Mouse (Mus musculus) heart, embryonic 15.5 days (tissue): ENCODE measurements around the gene Eme2. TPM values are rescaled to one million over a fixed set of nuclear protein-coding genes. Genes with fewer than 3 reads are reported as not detected.

Experiments used
- ATAC-seq: fragments of 200-750 bp; cut with Nextera tagmentation; replicated peaks from 2 replicates; pipeline ENCODE4 v1.8.0; 2017; ENCODE audit warnings: low read depth, moderate TSS enrichment; ENCODE audit not compliant: insufficient number of reproducible peaks, insufficient read depth, low FRiP score
- H3K27ac ChIP-seq: fragments of 300-500 bp; sonication (generic); 2 replicates; pipeline ENCODE4 v1.5.1; 2015; ENCODE audit warnings: mild to moderate bottlenecking, inconsistent platforms
- H3K27me3 ChIP-seq: fragments of 300-500 bp; sonication (generic); 2 replicates; pipeline ENCODE4 v1.6.1; 2015; ENCODE audit warnings: inconsistent platforms
- H3K36me3 ChIP-seq: fragments of 300-500 bp; sonication (generic); 2 replicates; pipeline ENCODE4 v1.6.1; 2015; ENCODE audit warnings: mild to moderate bottlenecking, inconsistent platforms
- H3K4me1 ChIP-seq: fragments of 300-500 bp; sonication (generic); replicated peaks from 2 replicates; pipeline ENCODE4 v1.6.1; 2015; ENCODE audit warnings: inconsistent platforms
- H3K4me2 ChIP-seq: fragments of 300-500 bp; sonication (generic); 2 replicates; pipeline ENCODE4 v1.6.1; 2015; ENCODE audit warnings: inconsistent platforms, mild to moderate bottlenecking, moderate library complexity
- H3K4me3 ChIP-seq: fragments of 300-500 bp; sonication (generic); 2 replicates; pipeline ENCODE4 v1.5.1; 2015; ENCODE audit warnings: mild to moderate bottlenecking, inconsistent platforms
- H3K9ac ChIP-seq: fragments of 300-500 bp; sonication (generic); 2 replicates; pipeline ENCODE4 v1.6.1; 2015; ENCODE audit warnings: mild to moderate bottlenecking, inconsistent platforms
- H3K9me3 ChIP-seq: fragments of 300-500 bp; sonication (generic); replicated peaks from 2 replicates; pipeline ENCODE4 v1.6.1; 2016; ENCODE audit warnings: inconsistent platforms
- WGBS: fragments of 180-500 bp; shearing (Covaris S2); methylation state at CpG from one replicate; pipeline ENCODE4 v1.1.7; 2015; ENCODE audit warnings: mixed read lengths; 5-methylcytosine and 5-hydroxymethylcytosine counted together
- polyA plus RNA-seq: library from polyadenylated mRNA; unstranded; fragments of >200 nt; fragmentation: Nextera tagmentation; extraction: Ambion mirVana; gene quantifications from 2 replicates; pipeline ENCODE4 v1.2.1, GENCODE M21; 2015

Eme2 gene
- polyA plus RNA-seq, 1 experiment from 2014 or later = 16.6 TPM

DNA sequence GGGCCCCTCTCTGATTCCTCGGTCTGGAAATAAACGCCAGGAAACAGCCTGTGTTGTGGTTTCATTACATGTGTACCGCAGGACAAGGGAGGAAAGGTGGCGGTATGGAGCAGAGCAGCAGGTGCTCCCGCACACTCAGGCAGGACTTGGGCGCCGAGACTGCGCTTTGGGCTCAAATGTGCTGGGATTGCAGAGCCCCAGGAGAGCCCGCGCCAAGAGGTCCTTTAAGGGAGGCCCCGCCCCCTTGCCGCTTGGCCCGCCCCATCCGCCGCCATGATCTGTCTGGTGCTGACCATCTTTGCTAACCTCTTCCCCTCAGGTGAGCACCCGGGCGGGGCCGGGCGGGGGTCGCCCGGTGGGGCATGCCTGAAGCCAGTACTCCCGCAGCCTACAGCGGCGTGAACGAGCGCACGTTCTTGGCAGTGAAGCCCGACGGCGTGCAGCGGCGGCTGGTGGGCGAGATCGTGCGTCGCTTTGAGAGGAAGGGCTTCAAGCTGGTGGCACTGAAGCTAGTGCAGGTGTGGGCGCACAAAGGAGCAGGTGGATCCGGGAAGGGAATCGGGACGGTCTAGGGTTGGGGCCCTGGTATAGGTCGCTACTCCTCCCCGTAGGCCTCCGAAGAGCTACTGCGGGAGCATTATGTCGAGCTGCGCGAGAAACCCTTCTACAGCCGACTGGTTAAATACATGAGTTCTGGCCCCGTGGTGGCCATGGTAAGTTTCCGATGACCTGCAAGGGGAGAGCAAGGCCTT is 1.5 kb upstream of the Eme2 start, which contains the start of gene Nme3:
TSS of gene Nme3 (plus strand) at position 260 of the 752 bp plus-strand sequence.
- peak within 1 kb of the TSS; percentile 94 for H3K4me2 ChIP-seq
- peaks cover 47% of the 10 kb centered on the region for H3K4me1 ChIP-seq
- peak within 1 kb of the TSS; percentile 91 for H3K27ac ChIP-seq
- H3K4me3 ChIP-seq = peak within 1 kb of the TSS; percentile 81
- WGBS = 2% methylated on average over 49 of the region's 50 CpGs
- H3K9ac ChIP-seq = peak within 1 kb of the TSS; percentile 91
- peak; percentile 44 for ATAC-seq
- H3K36me3 ChIP-seq = peaks cover 60% of the 10 kb centered on the region
- H3K9me3 ChIP-seq = no peaks in the 10 kb centered on the region
- H3K27me3 ChIP-seq = no peaks in the 10 kb centered on the region

DNA sequence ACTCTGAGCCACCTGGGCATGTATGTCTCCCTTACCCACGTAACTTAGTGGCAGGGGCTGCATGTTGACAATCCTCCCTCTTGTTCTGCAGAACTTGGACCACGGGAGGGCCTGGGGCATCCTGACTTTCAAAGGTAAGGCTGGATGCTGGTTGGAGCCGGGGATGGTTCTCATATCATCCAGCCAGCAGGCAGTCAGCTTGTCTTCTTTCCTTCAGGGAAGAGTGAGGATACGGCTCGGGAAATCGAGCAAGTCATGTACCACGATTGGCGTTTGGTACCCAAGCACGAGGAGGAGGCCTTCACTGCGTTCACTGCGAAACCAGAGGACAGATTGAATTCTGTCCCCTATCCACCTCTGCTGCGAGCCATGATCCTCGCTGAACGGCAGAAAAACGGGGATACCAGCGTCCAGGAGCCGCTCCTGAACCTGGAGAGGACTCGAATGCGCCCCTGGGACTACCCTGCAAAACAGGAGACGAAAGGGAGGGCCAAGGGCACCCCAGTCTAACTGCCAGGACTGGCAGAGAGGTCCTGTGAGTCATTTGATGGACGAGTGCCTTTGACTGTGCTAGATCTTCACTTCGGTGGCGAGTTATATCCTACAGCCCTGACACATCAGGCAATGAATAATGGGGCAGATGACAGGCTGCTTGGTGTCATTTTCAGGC is 819 bp upstream of the Eme2 start:
- Histone ChIP-seq H3K36me3 (peaks cover 60% of the 10 kb centered on the region), H3K4me2 (peak overlapping the region; percentile 94), H3K27me3 (no peaks in the 10 kb centered on the region), H3K4me1 (peaks cover 47% of the 10 kb centered on the region), H3K9ac (peak overlapping the region; percentile 91), H3K9me3 (no peaks in the 10 kb centered on the region), H3K27ac (peak overlapping the region; percentile 91), H3K4me3 (peak overlapping the region; percentile 81)
- no peak for ATAC-seq
- 12% methylated on average over 23 of the region's 23 CpGs for WGBS

DNA sequence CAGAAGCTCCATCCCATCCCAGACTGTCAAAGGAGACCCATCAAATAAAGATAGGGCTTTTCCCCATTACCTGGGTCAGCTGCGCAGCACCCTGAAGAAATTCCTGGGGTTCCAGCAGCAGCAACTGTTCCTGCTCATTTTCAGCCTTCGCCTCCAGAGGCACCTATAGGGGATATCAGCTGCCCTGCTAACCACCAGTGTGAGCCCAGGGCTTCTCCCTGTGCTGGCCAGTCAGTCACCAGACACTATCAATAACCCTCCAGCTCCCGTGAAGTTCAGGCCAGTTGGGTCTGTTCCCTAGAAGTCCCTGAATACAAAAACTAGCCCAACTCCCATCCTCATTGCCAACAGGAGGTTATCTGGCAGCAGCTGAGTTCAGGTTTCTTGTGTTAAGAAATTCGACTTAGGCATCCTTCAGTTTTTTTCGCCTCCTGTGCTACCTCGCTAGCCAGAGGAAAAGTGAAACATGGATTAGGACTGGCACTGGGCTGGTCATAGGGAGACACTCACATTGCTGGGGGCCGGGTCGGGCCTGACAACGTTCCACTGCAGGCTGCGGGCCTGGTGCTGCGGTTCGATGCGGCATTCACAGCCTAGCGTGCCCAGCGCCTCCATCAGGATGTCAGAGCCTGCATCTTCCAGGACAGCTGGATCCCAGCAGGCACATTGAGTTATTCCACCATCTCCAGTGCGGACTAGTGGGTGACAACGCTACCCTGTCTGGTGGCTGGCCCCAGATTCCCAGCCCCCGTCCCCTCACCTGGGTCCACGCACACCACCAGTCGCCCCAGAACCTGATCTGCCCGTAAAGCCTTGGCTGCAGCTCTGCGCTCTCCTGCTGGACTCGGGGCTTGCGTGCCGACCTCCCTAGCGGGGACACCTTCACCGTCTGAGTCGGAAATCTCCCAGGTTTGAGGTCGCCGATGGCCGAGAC is 559 bp downstream of the Eme2 start:
- Histone ChIP-seq H3K36me3 (peaks cover 53% of the 10 kb centered on the region), H3K27me3 (no peaks in the 10 kb centered on the region), H3K9me3 (no peaks in the 10 kb centered on the region), H3K27ac (peak overlapping the region; percentile 91), H3K9ac (peak overlapping the region; percentile 91), H3K4me1 (peaks cover 47% of the 10 kb centered on the region), H3K4me3 (peak overlapping the region; percentile 81), H3K4me2 (peak overlapping the region; percentile 94)
- ATAC-seq = 0 out of 2 replicates have a peak, but pooled peaks have one; percentile 4
- WGBS = 9% methylated on average over 31 of the region's 31 CpGs

DNA sequence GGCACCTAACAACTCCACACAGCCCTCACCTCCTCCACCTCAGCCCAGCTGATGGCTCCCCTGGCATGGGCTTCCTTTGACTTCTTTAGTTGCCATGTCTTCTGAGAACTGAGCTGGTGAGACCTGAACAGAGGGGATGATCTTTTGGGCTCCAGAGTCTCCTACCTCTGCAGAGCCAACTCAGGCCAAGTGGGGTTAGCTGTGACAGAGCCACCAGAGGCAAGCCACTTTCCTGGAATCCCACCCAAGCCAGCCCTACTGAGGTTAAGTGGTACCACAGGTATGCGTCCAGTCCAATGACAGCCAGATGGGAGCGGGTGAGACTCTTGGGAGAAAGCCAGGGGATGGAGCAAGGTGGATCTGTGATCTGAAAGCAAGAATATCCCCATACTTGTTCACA is 1.6 kb downstream of the Eme2 start:
- ATAC-seq = no peak
- Histone ChIP-seq H3K27me3 (no peaks in the 10 kb centered on the region), H3K9me3 (no peaks in the 10 kb centered on the region), H3K4me2 (no peak overlapping the region), H3K4me1 (peaks cover 39% of the 10 kb centered on the region), H3K4me3 (peak overlapping the region; percentile 81; the same call in 1 of the 2 replicates), H3K27ac (no peak overlapping the region), H3K36me3 (peaks cover 43% of the 10 kb centered on the region), H3K9ac (no peak overlapping the region)
- WGBS = 95% methylated on average over 2 of the region's 2 CpGs

DNA sequence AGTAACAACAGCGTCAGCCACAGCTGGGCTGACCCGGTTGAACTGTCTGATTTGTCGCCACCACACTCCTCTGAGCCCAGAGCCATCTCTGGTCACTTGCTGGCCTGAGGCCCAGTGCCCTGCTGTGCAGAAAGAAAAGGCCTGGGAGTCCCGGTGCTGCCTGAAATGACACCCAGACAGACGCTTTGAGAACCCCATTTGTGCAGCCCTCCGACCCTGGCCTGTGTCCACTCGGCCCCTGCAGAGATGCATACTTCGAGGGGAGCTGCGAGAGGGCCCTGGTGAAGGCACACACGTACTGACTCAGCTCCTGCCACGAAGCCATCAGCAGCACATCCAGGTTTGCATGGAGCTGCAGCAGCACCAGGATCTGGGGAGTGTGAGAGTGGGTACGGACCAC is 2.1 kb downstream of the Eme2 start:
- H3K9ac ChIP-seq = no peak overlapping the region
- H3K27ac ChIP-seq = no peak overlapping the region
- no peaks in the 10 kb centered on the region for H3K9me3 ChIP-seq
- H3K4me1 ChIP-seq = peaks cover 39% of the 10 kb centered on the region
- WGBS = 91% methylated on average over 12 of the region's 12 CpGs
- H3K36me3 ChIP-seq = peaks cover 38% of the 10 kb centered on the region
- H3K27me3 ChIP-seq = no peaks in the 10 kb centered on the region
- ATAC-seq = no peak
- H3K4me3 ChIP-seq = no peak overlapping the region
- H3K4me2 ChIP-seq = no peak overlapping the region

DNA sequence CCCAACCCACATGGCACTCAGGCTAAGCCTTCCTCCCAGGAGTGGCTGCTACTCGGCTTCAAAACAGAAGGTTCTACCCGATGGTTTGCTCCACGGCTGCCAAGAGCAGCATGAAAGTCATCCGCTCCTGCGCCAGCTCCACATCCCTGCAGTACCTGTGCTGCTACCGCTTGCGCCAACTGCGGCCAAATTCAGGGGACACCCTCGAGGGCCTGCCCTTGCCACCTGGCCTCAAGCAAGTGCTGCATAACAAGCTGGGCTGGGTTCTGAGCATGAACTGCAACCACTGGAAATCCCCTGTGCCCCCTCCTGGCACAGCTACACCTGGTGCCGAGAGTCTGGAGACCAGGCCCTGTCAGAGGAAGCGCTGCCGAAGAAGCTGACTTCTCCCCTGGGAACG is 3.6 kb downstream of the Eme2 start:
- Histone ChIP-seq H3K27me3 (no peaks in the 10 kb centered on the region), H3K4me3 (no peak overlapping the region), H3K9me3 (no peaks in the 10 kb centered on the region), H3K27ac (no peak overlapping the region), H3K4me2 (no peak overlapping the region), H3K4me1 (peaks cover 32% of the 10 kb centered on the region), H3K36me3 (peaks cover 33% of the 10 kb centered on the region), H3K9ac (no peak overlapping the region)
- ATAC-seq = no peak
- 91% methylated on average over 13 of the region's 13 CpGs for WGBS

DNA sequence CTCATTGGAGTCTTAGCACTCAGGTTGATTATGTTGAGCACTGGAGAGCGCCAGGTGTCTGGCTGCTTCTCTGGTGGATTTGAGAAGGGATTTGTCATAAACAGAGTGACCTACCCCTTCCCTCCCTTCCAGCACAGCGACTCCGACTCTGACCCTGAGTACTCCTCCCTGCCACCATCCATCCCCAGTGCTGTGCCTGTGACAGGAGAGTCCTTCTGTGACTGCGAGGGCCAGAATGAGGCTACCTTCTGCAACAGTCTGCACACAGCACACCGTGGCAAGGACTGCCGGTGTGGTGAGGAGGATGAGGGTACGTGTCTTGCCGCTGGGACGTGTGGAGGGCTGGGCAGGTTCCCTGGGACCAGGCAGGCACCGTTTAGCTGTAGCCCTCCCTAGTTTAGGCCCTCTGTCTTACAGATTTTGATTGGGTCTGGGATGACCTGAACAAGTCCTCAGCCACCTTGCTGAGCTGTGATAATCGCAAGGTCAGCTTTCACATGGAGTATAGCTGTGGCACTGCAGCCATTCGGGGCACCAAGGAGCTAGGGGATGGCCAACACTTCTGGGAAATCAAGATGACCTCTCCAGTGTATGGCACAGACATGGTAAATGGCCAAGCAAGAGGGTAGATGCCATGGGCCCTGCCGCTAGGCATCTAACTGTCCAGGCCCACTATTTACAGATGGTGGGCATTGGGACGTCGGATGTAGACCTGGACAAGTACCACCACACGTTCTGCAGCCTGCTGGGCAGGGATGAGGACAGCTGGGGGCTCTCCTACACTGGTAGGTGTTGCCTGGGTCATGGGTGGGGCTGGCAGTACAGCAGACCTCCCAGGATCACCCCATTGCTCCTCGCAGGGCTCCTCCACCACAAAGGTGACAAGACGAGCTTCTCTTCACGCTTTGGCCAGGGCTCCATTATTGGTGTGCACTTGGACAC is 4.5 kb downstream of the Eme2 start:
- H3K27me3 ChIP-seq = no peaks in the 10 kb centered on the region
- H3K27ac ChIP-seq = no peak overlapping the region
- ATAC-seq = no peak
- WGBS = 86% methylated on average over 19 of the region's 19 CpGs
- peaks cover 29% of the 10 kb centered on the region for H3K4me1 ChIP-seq
- no peaks in the 10 kb centered on the region for H3K9me3 ChIP-seq
- H3K36me3 ChIP-seq = peaks cover 33% of the 10 kb centered on the region
- H3K4me2 ChIP-seq = no peak overlapping the region
- H3K9ac ChIP-seq = no peak overlapping the region
- no peak overlapping the region for H3K4me3 ChIP-seq

DNA sequence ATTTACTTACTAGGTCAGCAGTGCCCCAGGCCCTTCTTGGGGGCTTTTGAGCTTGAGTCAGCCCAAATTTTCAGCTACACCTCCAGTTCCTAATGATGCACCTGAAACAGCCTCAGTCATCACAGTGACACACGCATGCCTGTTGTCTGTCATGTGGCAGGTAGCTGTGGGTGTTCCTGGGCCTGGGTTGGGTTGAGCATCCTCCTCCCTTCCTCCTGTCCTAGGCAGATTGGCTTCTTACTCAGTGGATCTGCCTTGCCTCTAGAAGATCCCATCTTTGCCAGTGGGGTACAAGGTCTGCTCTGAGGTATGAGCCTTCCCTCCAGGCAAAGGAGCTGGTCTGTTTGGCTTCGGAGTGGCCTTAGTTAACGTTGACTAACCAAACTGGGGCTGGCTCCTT is 6.0 kb downstream of the Eme2 start:
- no peak overlapping the region for H3K9ac ChIP-seq
- no peak for ATAC-seq
- WGBS = 95% methylated on average over 3 of the region's 3 CpGs
- H3K4me2 ChIP-seq = no peak overlapping the region
- no peaks in the 10 kb centered on the region for H3K9me3 ChIP-seq
- no peak overlapping the region for H3K4me3 ChIP-seq
- peaks cover 27% of the 10 kb centered on the region for H3K4me1 ChIP-seq
- no peaks in the 10 kb centered on the region for H3K27me3 ChIP-seq
- peaks cover 33% of the 10 kb centered on the region for H3K36me3 ChIP-seq
- H3K27ac ChIP-seq = no peak overlapping the region

DNA sequence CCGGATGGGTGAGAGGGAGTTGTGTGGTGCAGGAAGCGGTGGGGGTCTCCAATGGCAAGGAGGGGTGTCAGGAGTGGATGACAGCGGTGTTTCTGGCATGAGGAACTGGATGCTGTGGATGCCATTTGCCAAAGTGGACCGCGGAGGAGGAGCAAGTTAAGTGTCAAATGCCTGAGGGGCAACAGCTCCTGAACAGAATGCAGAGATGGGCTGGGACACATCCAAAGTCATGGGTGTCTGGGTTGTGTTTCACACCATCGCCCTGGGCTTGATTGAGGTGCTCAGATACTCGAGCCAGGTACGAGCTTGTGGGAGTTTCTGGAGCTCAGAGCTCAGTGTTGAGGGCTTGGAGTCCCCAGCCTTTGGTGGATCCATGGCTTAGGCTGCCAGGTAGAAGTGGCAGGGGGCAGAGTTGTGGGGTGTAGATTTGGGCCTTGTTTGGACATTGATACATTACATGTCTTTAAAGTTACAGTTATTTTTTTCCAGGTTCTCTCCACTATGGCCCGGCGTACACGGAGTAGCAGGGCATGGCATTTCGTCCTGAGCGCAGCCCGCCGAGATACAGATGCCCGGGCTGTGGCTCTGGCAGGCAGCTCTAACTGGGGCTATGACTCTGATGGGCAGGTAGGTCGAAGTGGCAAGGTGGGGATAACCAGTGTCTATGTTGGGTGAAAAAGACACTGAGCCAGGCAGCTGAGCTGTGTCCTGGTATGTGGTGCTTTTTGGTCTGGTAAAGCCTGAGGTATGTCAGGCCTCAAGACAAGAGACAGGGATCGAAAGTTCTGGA is 7.4 kb downstream of the Eme2 start:
- Histone ChIP-seq H3K27ac (peak overlapping the region; percentile 81), H3K4me3 (peak overlapping the region; percentile 94), H3K27me3 (no peaks in the 10 kb centered on the region), H3K9me3 (no peaks in the 10 kb centered on the region), H3K9ac (peak overlapping the region; percentile 88), H3K36me3 (peaks cover 35% of the 10 kb centered on the region), H3K4me1 (peaks cover 23% of the 10 kb centered on the region), H3K4me2 (peak overlapping the region; percentile 92)
- 53% methylated on average over 18 of the region's 18 CpGs for WGBS
- no peak for ATAC-seq

DNA sequence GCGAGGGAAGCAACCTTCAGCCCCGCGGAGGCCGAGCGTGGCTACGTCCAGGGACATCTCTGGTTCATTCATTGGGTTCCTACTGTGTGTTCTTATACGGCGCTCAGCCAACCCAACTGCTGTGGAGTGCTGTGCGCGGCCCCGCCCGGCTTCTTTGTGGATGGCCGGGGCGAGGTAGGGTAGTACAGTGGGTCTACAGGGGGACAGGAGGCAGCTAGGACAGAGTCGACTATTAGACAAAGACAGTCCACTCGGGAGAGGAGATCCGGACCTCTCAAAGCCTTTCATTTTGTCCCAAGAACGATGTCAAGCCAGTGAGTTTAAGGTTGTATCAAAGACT is 8.0 kb downstream of the Eme2 start:
- Histone ChIP-seq H3K4me3 (peak overlapping the region; percentile 94), H3K27ac (peak overlapping the region; percentile 81), H3K9me3 (no peaks in the 10 kb centered on the region), H3K27me3 (no peaks in the 10 kb centered on the region), H3K36me3 (peaks cover 31% of the 10 kb centered on the region), H3K4me1 (peaks cover 23% of the 10 kb centered on the region), H3K4me2 (peak overlapping the region; percentile 92), H3K9ac (peak overlapping the region; percentile 88)
- under 1% methylated on average over 18 of the region's 18 CpGs for WGBS
- ATAC-seq = 0 out of 2 replicates have a peak, but pooled peaks have one; percentile 3
